Mouse (Mus musculus) cerebellum, adult 9-10 months (tissue): ENCODE measurements at regions not wholly inside any gene's neighbourhood (a gene's known extent, or its start where the extent isn't known, plus 50 kb on each side); places are given as distances from the start of the nearest gene placed in this dataset.

Experiments
- DNase-seq: peaks from one replicate; pipeline ENCODE4 v3.0.0; 2022

- no peak for DNase-seq
Measured at GRCm38 (mm10) chr9:116365016-116365685, 190.0 kb upstream of the Tgfbr2 start.

DNA sequence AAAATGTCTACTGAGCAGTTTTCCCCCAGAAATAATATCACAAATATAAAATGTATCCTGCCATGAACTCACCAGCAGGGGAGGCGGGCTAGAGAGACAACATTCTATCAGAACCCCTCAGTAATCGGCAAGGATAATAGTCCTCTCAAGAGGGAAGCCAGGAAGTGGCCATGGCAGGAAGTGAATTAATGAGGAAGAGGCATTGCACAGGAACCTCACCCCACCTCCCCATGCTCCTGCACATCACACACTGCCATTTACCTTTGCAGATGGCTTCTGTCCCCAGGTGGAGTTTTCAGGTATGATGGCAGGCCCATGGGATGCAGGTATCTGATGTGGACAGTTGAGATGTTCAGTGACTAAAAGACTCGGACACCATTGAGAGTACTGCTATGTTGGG lies 185.9 kb upstream of the Tgfbr2 start:
- DNase-seq = no peak

DNA sequence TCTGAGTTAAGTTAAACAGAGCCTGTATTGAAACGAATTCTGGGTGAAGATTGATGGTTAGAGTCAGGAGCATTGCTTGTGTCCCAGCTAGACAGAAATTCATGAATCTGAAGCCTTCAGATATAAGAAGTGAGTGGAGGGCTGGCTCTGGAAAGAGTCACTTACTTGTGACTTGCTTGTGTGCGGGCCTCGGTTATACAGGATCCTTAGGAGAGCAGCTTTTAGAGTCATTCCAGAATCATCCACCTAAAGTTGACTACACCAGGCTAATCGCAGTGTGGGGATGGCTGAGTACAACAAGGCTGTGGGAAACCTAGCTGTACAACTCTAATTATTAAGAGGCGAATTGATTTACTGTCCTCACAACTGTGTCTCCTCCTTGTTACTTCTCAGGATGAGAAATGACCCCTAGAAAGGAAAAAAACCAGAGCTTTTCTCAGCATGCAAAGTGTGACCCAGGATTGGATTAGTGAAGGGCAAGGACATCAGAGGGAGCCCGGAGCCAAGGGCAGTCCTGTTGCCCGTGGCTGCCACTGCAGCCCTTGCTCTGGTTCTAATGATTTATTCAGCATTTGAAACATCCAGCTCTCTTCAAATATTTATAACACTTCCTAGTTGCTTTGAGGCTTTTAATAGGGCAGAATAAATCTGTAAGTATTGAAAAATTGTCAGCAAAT lies 179.0 kb upstream of the Tgfbr2 start:
- DNase-seq = no peak

- DNase-seq = no peak
Measured at GRCm38 (mm10) chr9:116352801-116353494, 177.8 kb upstream of the Tgfbr2 start.

GRCm38 (mm10) chr9:116350804-116351547 lies 175.8 kb upstream of the Tgfbr2 start:
- DNase-seq = no peak

DNA sequence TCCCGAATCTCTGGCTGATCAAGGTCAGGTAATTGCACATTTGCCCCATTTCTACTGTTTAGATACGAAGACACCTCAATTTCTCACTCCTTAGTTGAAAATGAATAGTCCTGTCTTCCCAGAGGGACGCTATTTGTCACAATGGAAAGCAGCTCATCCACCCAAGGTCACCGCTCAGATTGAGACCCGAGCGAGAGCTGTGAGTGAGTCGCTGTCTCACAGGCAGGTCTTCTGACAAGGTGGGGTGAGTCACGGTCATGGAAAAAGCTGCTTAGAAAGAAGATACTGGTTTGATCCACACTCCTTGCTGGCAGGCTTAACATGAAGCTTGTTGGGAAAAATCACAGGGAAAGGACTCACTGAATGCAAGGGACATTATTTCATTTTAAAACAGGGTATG lies 171.9 kb upstream of the Tgfbr2 start:
- DNase-seq = no peak

DNA sequence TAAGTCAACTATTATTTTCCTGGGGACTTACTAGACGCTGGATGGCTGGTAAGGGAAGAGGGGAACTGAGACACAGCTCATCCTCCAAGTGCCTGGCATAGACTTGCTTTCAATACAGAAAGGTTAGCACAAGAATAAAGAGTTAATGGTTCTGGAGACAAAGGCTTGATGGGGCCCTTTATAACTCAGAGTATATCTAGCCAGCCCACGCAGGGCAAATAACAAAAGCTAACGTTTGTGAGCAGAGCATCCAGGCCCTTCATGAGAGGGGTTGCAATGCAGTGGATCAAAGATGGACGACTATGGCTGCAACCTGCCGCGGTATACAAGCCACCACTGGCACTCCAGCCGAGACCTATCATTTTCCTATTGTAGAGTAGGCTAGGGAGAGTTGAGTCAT lies 171.3 kb upstream of the Tgfbr2 start:
- DNase-seq = no peak

DNA sequence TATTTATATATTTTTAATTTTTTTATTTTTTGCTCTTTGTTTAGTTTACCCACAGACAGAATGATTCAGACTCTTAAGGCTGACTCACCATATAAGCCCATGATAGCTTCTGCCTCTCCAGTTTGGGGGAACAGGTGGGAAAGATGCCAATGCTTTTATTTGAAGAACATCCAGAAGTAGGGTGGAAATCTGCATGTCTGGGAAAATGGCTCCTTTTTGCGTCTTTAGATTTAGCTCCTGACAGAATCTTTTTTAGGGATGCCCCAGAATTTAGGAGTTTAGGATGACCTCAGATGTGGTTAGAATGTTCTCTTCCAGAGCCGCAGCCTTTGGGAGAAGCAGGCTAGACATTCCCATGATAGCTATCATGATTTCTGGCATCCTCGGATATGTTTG lies 167.9 kb upstream of the Tgfbr2 start:
- no peak for DNase-seq

GRCm38 (mm10) chr9:116342446-116343085 lies 167.4 kb upstream of the Tgfbr2 start:
- DNase-seq = no peak

DNA sequence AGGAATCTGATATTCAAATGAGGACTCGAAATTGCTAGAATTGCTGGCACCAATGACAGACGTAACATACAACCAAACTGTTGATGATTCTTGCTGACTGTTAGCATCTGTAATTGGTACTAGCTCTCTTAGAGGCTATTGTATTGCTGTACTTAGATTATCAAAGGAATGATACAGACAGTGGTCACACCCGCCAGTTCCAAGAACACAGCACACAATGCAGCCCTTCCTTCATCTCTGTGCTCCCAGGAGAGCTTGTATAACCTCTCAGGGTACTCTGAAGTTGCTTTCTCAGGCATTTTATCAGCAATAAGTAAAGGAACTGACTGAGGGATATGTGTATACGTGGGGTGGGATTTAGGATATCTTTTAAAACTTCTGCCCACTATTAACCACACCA lies 166.8 kb upstream of the Tgfbr2 start:
- no peak for DNase-seq

GRCm38 (mm10) chr9:116340952-116341351 lies 165.8 kb upstream of the Tgfbr2 start:
- DNase-seq = no peak

- DNase-seq = no peak
Measured at GRCm38 (mm10) chr9:116338729-116339100, 163.6 kb upstream of the Tgfbr2 start.

DNA sequence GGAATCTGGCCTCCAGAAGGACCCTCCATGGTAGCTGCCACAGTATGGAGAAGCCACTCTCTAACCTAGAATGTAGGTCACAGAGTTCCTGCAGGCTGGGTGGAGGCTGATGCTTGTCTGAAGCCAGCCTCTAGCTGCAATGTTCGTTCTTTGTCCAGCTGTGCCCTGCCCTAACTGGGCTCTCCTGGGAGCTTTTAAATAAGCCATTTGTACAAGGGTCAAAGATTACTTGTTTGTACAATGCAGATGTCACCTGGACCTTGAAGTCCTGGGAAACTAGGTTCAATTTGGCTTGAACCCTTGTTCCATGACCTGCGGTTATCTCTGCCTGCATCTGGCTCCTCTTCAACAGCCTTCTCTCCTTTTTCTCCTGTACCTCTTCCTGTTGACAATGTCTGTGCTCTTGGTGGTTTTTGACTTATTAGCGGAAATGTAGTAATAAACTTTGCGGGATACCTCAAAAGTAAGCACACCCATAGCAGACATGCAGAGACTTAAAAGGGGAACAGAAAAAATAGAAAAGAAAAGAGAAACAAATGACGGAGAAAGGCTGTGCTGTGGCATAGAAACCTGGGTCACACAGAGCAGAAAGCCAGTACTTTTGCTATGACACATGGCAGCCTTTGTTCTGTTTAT lies 163.1 kb upstream of the Tgfbr2 start:
- DNase-seq = no peak

GRCm38 (mm10) chr9:116337446-116338010 lies 162.4 kb upstream of the Tgfbr2 start:
- no peak for DNase-seq

GRCm38 (mm10) chr9:116335561-116336478 lies 160.7 kb upstream of the Tgfbr2 start:
- no peak for DNase-seq

DNA sequence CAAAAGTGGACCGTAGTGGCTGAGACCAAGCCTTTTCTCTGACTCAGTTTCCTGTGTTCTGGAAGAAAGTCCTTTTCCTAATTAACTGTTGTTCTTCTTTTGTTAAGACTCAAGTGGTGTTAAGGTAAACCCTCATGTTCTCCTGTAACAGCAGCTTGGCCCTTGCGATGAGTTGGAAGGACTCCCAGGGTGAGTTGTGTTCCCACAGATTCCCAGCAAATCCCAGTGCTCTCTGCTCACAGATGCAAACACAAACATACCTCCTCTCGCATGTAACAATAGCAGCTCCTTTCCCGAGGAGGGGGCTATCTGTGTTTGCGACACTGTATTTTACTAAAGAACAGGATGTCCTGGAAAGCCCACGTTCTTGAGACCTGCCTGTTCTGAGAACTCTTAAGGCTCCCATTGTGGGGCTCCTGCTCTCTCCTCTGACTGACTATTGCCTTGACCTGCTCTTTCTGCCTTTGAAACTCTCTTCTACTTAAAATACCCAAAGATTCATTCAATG lies 158.8 kb upstream of the Tgfbr2 start:
- no peak for DNase-seq

DNA sequence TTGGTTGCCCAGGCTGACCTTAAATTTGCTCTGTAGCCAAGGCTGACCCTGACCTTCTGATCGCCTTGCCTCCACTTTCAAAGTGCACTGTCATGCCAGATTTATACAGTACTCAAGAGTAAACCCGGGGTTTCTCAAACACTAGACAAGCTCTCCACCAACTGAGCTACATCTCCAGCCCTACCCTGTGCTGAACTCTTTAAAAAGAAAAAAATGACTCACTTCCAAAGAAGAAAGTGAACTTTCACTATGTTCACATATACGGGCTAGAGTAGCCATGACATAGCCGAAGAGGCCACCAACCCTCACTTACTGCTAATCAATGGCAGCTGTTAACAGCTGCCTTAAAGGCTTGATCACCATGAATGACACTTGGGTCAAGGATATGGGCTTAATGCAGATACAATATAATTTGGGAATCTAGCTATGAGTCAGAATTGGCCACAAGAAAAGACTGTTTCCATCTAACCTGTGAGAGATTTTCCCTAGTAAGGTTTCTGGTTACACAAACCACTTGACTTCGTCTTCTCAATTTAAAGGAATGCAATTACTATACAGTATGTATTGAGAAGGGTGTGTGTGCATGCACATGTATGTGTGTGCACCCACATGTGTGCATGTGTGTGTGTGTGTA lies 157.4 kb upstream of the Tgfbr2 start:
- DNase-seq = no peak

GRCm38 (mm10) chr9:116331406-116331805 lies 156.2 kb upstream of the Tgfbr2 start:
- DNase-seq = no peak

DNA sequence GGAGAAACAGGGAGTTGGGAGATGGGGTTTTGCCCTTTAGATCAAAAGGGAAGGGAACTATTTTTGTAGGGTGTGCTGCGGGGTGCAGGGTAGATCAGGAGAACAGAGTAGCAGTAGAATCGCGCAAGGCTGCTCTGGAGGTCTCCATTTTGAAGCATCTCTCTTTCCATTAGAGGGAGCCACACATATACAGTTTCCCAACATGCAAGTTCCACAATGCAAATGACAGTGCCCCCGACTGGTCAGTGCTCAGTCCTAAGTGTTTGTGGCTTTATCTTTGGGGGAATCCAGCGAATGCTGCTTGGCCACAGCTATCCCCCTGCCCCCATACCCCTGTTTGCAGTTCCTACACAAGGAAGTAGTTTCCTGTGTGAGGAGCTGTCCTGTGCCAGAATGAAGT lies 155.6 kb upstream of the Tgfbr2 start:
- DNase-seq = no peak

- DNase-seq = no peak
Measured at GRCm38 (mm10) chr9:116329147-116329546, 154.0 kb upstream of the Tgfbr2 start.
